Mouse (Mus musculus): ENCODE measurements around the gene Msi2.

Msi2 gene

GRCm38 (mm10) chr11:88506544-88507419, 211.5 kb downstream of the Msi2 start:
- DNase-seq = no peak

- DNase-seq = no peak
These were observed 212.2 kb downstream of the Msi2 start for GRCm38 (mm10) chr11:88506109-88506508.

GRCm38 (mm10) chr11:88502566-88502965, 215.7 kb downstream of the Msi2 start:
- no peak for DNase-seq

GRCm38 (mm10) chr11:88498491-88498890, 219.8 kb downstream of the Msi2 start:
- no peak for DNase-seq

- DNase-seq = no peak
These were observed 221.9 kb downstream of the Msi2 start for GRCm38 (mm10) chr11:88496460-88496859.

GRCm38 (mm10) chr11:88495759-88496158, 222.6 kb downstream of the Msi2 start:
- no peak for DNase-seq

GRCm38 (mm10) chr11:88495018-88495417, 223.3 kb downstream of the Msi2 start:
- DNase-seq = no peak

- no peak for DNase-seq
These were observed 224.3 kb downstream of the Msi2 start for GRCm38 (mm10) chr11:88493795-88494559.

- no peak for DNase-seq
These were observed 225.7 kb downstream of the Msi2 start for GRCm38 (mm10) chr11:88492585-88492984.

GRCm38 (mm10) chr11:88489985-88490384, 228.3 kb downstream of the Msi2 start:
- DNase-seq = peak in 1 of 2 experiments; percentile 41

- DNase-seq = peak; percentile 80 to 82
These were observed 229.2 kb downstream of the Msi2 start for GRCm38 (mm10) chr11:88488941-88489724.

- peak; percentile 55 to 57 for DNase-seq
These were observed 230.0 kb downstream of the Msi2 start for GRCm38 (mm10) chr11:88488175-88488940.

- DNase-seq = no peak
These were observed 232.3 kb downstream of the Msi2 start for GRCm38 (mm10) chr11:88485987-88486386.

- no peak for DNase-seq
These were observed 233.2 kb downstream of the Msi2 start for GRCm38 (mm10) chr11:88485088-88485487.

- DNase-seq = no peak
These were observed 234.3 kb downstream of the Msi2 start for GRCm38 (mm10) chr11:88484047-88484446.

GRCm38 (mm10) chr11:88482636-88483035, 235.7 kb downstream of the Msi2 start:
- DNase-seq = peak in 1 of 2 experiments; percentile 39

- no peak for DNase-seq
These were observed 236.1 kb downstream of the Msi2 start for GRCm38 (mm10) chr11:88482236-88482635.

GRCm38 (mm10) chr11:88481602-88482161, 236.6 kb downstream of the Msi2 start:
- peak; percentile 59 to 79 for DNase-seq

- DNase-seq = no peak
These were observed 237.2 kb downstream of the Msi2 start for GRCm38 (mm10) chr11:88481092-88481601.

GRCm38 (mm10) chr11:88479498-88479897, 238.8 kb downstream of the Msi2 start:
- DNase-seq = no peak

GRCm38 (mm10) chr11:88474889-88475440, 243.3 kb downstream of the Msi2 start:
- peak; percentile 52 to 55 for DNase-seq

Data from cerebellum, postnatal 14 days (tissue).